Mouse (Mus musculus) kidney, adult 2 months (tissue): Measurements from ENCODE around the gene Aip.

ENCODE experiments used
- CTCF ChIP-seq: fragments of 200-500 bp; conservative IDR thresholded peaks from 2 replicates; pipeline ENCODE4 v1.5.1; 2011; ENCODE audit warnings: low read depth, mild to moderate bottlenecking, control low read depth, low read length, moderate library complexity, mixed read lengths; ENCODE audit not compliant: insufficient read depth, insufficient read length
- POLR2A ChIP-seq: fragments of 200-500 bp; IDR thresholded peaks from one replicate; pipeline ENCODE4 v1.6.1; 2011; ENCODE audit warnings: low read depth, low read length, control low read depth

GRCm38 (mm10) chr19:4102626-4103025 is 23.0 kb downstream of the Aip start:
- TF ChIP-seq CTCF (no peak), POLR2A (no peak)
